Mouse (Mus musculus) myocyte (in vitro differentiated cells): ENCODE results near the gene Hlcs. TPM values are rescaled to one million over a fixed set of nuclear protein-coding genes. Genes with fewer than 3 reads are reported as not detected.

ENCODE experiments used
- H3K27me3 ChIP-seq: one replicate; pipeline ENCODE4 v1.6.1; 2011; ENCODE audit not compliant: control insufficient read depth, insufficient read depth, insufficient read length
- H3K36me3 ChIP-seq: one replicate; pipeline ENCODE4 v1.6.1; 2011; ENCODE audit not compliant: control insufficient read depth, insufficient read depth
- H3K4me2 ChIP-seq: one replicate; pipeline ENCODE4 v1.6.1; 2011; ENCODE audit warnings: low read depth, control low read depth
- H3K4me3 ChIP-seq: one replicate; pipeline ENCODE4 v1.5.1; 2011; ENCODE audit warnings: mild to moderate bottlenecking, control low read depth, moderate library complexity
- H3K79me2 ChIP-seq: one replicate; pipeline ENCODE4 v1.6.1; 2011; ENCODE audit not compliant: control insufficient read depth, insufficient read depth
- H3ac ChIP-seq: one replicate; pipeline ENCODE4 v1.6.1; 2011; ENCODE audit not compliant: control insufficient read depth, insufficient read length
- CEBPB ChIP-seq: IDR thresholded peaks from 2 replicates; pipeline ENCODE4 v1.6.1; 2011; ENCODE audit warnings: mild to moderate bottlenecking, moderate library complexity; ENCODE audit not compliant: poor library complexity, insufficient read depth, severe bottlenecking
- E2F4 ChIP-seq: IDR thresholded peaks from one replicate; pipeline ENCODE4 v1.6.1; 2011; ENCODE audit warnings: mild to moderate bottlenecking, control low read depth, moderate library complexity; ENCODE audit not compliant: insufficient read depth
- MAX ChIP-seq: IDR thresholded peaks from one replicate; pipeline ENCODE4 v1.6.1; 2011; ENCODE audit warnings: low read depth, mild to moderate bottlenecking, control low read depth
- MYOD1 ChIP-seq, 3 experiments: IDR thresholded peaks; one replicate each; pipeline ENCODE4 v1.6.1; 2011; ENCODE audit warnings: control low read depth in 2 of 3, low read depth in 2 of 3, mild to moderate bottlenecking in 2 of 3, moderate library complexity in 1 of 3; ENCODE audit not compliant: insufficient read length in 2 of 3, control insufficient read depth in 1 of 3
- MYOG ChIP-seq, 3 experiments: IDR thresholded peaks; one replicate each; pipeline ENCODE4 v1.6.1; 2011; ENCODE audit warnings: control low read depth in 2 of 3, low read depth in 2 of 3, mild to moderate bottlenecking in 2 of 3; ENCODE audit not compliant: insufficient read length in 2 of 3, control insufficient read depth in 1 of 3, insufficient read depth in 1 of 3
- POLR2A ChIP-seq: IDR thresholded peaks from one replicate; pipeline ENCODE4 v1.6.1; 2011; ENCODE audit warnings: low read depth, mild to moderate bottlenecking, control low read depth, moderate library complexity; ENCODE audit not compliant: insufficient read length
- POLR2AphosphoS2 ChIP-seq: IDR thresholded peaks from one replicate; pipeline ENCODE4 v1.6.1; 2011; ENCODE audit warnings: low read depth, control low read depth; ENCODE audit not compliant: insufficient read length
- REST ChIP-seq: IDR thresholded peaks from one replicate; pipeline ENCODE4 v1.6.1; 2011; ENCODE audit warnings: mild to moderate bottlenecking, control low read depth, moderate library complexity; ENCODE audit not compliant: insufficient read depth, insufficient read length
- SRF ChIP-seq: IDR thresholded peaks from one replicate; pipeline ENCODE4 v1.6.1; 2011; ENCODE audit warnings: low read depth; ENCODE audit not compliant: control insufficient read depth, insufficient read length
- TCF12 ChIP-seq: IDR thresholded peaks from one replicate; pipeline ENCODE4 v1.6.1; 2011; ENCODE audit warnings: mild to moderate bottlenecking, control low read depth; ENCODE audit not compliant: poor library complexity, insufficient read depth, severe bottlenecking
- TCF3 ChIP-seq: IDR thresholded peaks from one replicate; pipeline ENCODE4 v1.6.1; 2011; ENCODE audit warnings: low read depth, control low read depth; ENCODE audit not compliant: insufficient read length
- USF1 ChIP-seq: IDR thresholded peaks from one replicate; pipeline ENCODE4 v1.6.1; 2011; ENCODE audit warnings: low read depth, mild to moderate bottlenecking, control low read depth, moderate library complexity
- polyA plus RNA-seq: library from polyadenylated mRNA; unstranded; fragments of >200 nt; fragmentation: generic; extraction: Trizol; gene quantifications from one replicate; pipeline ENCODE4 v1.2.1, GENCODE M21; 2012; ENCODE audit warnings: missing spikeins

The Hlcs gene
- polyA plus RNA-seq, 1 experiment, result 3.2 TPM

- TF ChIP-seq REST (no peak), MYOG (IDR thresholded peaks at IDR 0.05; ENCODE audit: control insufficient read depth in 1 of 3, insufficient read depth in 1 of 3, insufficient read length in 2 of 3, low read depth in 2 of 3) (no peak), CEBPB (no peak)
- Histone ChIP-seq H3K4me2 (no peak overlapping the region), H3K36me3 (no peaks in the 10 kb centered on the region), H3K27me3 (peaks cover 7% of the 10 kb centered on the region), H3ac (no peak overlapping the region), H3K4me3 (no peak overlapping the region), H3K79me2 (no peaks in the 10 kb centered on the region)
Observed at GRCm38 (mm10) chr16:94326008-94326407, 12.6 kb upstream of the Hlcs start.

GRCm38 (mm10) chr16:94323681-94324080 is 10.3 kb upstream of the Hlcs start:
- no peak overlapping the region for H3K4me2 ChIP-seq
- H3K27me3 ChIP-seq, result peaks cover 7% of the 10 kb centered on the region
- no peaks in the 10 kb centered on the region for H3K36me3 ChIP-seq
- H3K79me2 ChIP-seq, result no peaks in the 10 kb centered on the region
- no peak overlapping the region for H3ac ChIP-seq
- TF ChIP-seq MYOG (IDR thresholded peaks at IDR 0.05; ENCODE audit: control insufficient read depth in 1 of 3, insufficient read depth in 1 of 3, insufficient read length in 2 of 3, low read depth in 2 of 3) (no peak), MYOD1 (IDR thresholded peaks at IDR 0.05; ENCODE audit: control insufficient read depth in 1 of 3, insufficient read length in 2 of 3, low read depth in 2 of 3) (no peak), REST (no peak), USF1 (no peak), POLR2A (no peak), TCF3 (no peak), MAX (no peak), CEBPB (no peak), SRF (no peak), POLR2AphosphoS2 (no peak), E2F4 (no peak), TCF12 (no peak)
- no peak overlapping the region for H3K4me3 ChIP-seq

- no peak overlapping the region for H3K4me2 ChIP-seq
- no peaks in the 10 kb centered on the region for H3K27me3 ChIP-seq
- no peak overlapping the region for H3K4me3 ChIP-seq
- no peak overlapping the region for H3ac ChIP-seq
- H3K79me2 ChIP-seq, result no peaks in the 10 kb centered on the region
- no peaks in the 10 kb centered on the region for H3K36me3 ChIP-seq
- TF ChIP-seq TCF3 (no peak), POLR2AphosphoS2 (no peak), MYOD1 (IDR thresholded peaks at IDR 0.05; ENCODE audit: control insufficient read depth in 1 of 3, insufficient read length in 2 of 3, low read depth in 2 of 3) (no peak), REST (no peak), POLR2A (no peak), TCF12 (no peak), CEBPB (no peak), USF1 (no peak), SRF (no peak), MYOG (IDR thresholded peaks at IDR 0.05; ENCODE audit: control insufficient read depth in 1 of 3, insufficient read depth in 1 of 3, insufficient read length in 2 of 3, low read depth in 2 of 3) (no peak), E2F4 (no peak), MAX (no peak)
Observed at GRCm38 (mm10) chr16:94320223-94320622, 6.9 kb upstream of the Hlcs start.

GRCm38 (mm10) chr16:94317752-94318151 is 4.4 kb upstream of the Hlcs start:
- peak in 1 of 3 experiments; percentile 16 for TF ChIP-seq MYOD1 (IDR thresholded peaks at IDR 0.05; ENCODE audit: control insufficient read depth in 1 of 3, insufficient read length in 2 of 3, low read depth in 2 of 3)
- no peak for TF ChIP-seq SRF
- Histone ChIP-seq H3K79me2 (no peaks in the 10 kb centered on the region), H3K27me3 (no peaks in the 10 kb centered on the region), H3K4me2 (no peak overlapping the region), H3K4me3 (no peak overlapping the region), H3K36me3 (no peaks in the 10 kb centered on the region), H3ac (no peak overlapping the region)

GRCm38 (mm10) chr16:94315215-94315614 is 1.8 kb upstream of the Hlcs start:
- no peak overlapping the region for H3K4me3 ChIP-seq
- no peak for TF ChIP-seq MYOD1 (IDR thresholded peaks at IDR 0.05; ENCODE audit: control insufficient read depth in 1 of 3, insufficient read length in 2 of 3, low read depth in 2 of 3)
- no peak for TF ChIP-seq POLR2A
- no peak for TF ChIP-seq MYOG (IDR thresholded peaks at IDR 0.05; ENCODE audit: control insufficient read depth in 1 of 3, insufficient read depth in 1 of 3, insufficient read length in 2 of 3, low read depth in 2 of 3)
- TF ChIP-seq MAX, result no peak
- no peak for TF ChIP-seq POLR2AphosphoS2
- no peak for TF ChIP-seq CEBPB
- no peak for TF ChIP-seq E2F4
- no peak for TF ChIP-seq TCF3
- no peak for TF ChIP-seq TCF12
- no peak for TF ChIP-seq USF1
- no peak overlapping the region for H3K4me2 ChIP-seq
- H3ac ChIP-seq, result no peak overlapping the region
- no peaks in the 10 kb centered on the region for H3K27me3 ChIP-seq
- no peaks in the 10 kb centered on the region for H3K36me3 ChIP-seq
- H3K79me2 ChIP-seq, result no peaks in the 10 kb centered on the region
